Mouse (Mus musculus) retina, adult 2 months (tissue): Measurements from ENCODE around the gene Sorcs2.

Source experiments
- DNase-seq: peaks from one replicate; pipeline ENCODE4 v3.0.0-alpha.2; 2012; ENCODE audit warnings: low read depth, low spot score

The Sorcs2 gene

GRCm38 (mm10) chr5:36397837-36398282 lies at the start of gene Sorcs2:
Sorcs2 (minus strand) TSS chr5:36398139.
- peak; percentile 54 for DNase-seq

GRCm38 (mm10) chr5:36446166-36446890 lies 48.4 kb upstream of the Sorcs2 start:
- DNase-seq, result no peak

- no peak for DNase-seq
These were observed 47.1 kb upstream of the Sorcs2 start for GRCm38 (mm10) chr5:36445028-36445427.

- no peak for DNase-seq
These were observed 46.7 kb upstream of the Sorcs2 start for GRCm38 (mm10) chr5:36444611-36445010.

- DNase-seq, result no peak
These were observed 42.8 kb upstream of the Sorcs2 start for GRCm38 (mm10) chr5:36440741-36441140.

GRCm38 (mm10) chr5:36436858-36437257 lies 38.9 kb upstream of the Sorcs2 start:
- no peak for DNase-seq

- DNase-seq, result no peak
These were observed 36.5 kb upstream of the Sorcs2 start for GRCm38 (mm10) chr5:36434398-36434967.

- no peak for DNase-seq
These were observed 33.8 kb upstream of the Sorcs2 start for GRCm38 (mm10) chr5:36431711-36432110.

GRCm38 (mm10) chr5:36429551-36429950 lies 31.6 kb upstream of the Sorcs2 start:
- no peak for DNase-seq

- no peak for DNase-seq
These were observed 29.9 kb upstream of the Sorcs2 start for GRCm38 (mm10) chr5:36427831-36428230.

GRCm38 (mm10) chr5:36426404-36426803 lies 28.5 kb upstream of the Sorcs2 start:
- no peak for DNase-seq

- DNase-seq, result no peak
These were observed 26.7 kb upstream of the Sorcs2 start for GRCm38 (mm10) chr5:36424676-36425075.

GRCm38 (mm10) chr5:36422689-36423088 lies 24.8 kb upstream of the Sorcs2 start:
- no peak for DNase-seq

GRCm38 (mm10) chr5:36419861-36420260 lies 21.9 kb upstream of the Sorcs2 start:
- no peak for DNase-seq

GRCm38 (mm10) chr5:36414712-36415331 lies 16.9 kb upstream of the Sorcs2 start:
- DNase-seq, result no peak

- no peak for DNase-seq
These were observed 775 bp upstream of the Sorcs2 start for GRCm38 (mm10) chr5:36398463-36399364.

- no peak for DNase-seq
These were observed 567 bp downstream of the Sorcs2 start for GRCm38 (mm10) chr5:36397384-36397759.

- DNase-seq, result no peak
These were observed 1.2 kb downstream of the Sorcs2 start for GRCm38 (mm10) chr5:36396491-36397383.

- peak; percentile 28 for DNase-seq
These were observed 1.9 kb downstream of the Sorcs2 start for GRCm38 (mm10) chr5:36396011-36396410.

- no peak for DNase-seq
These were observed 3.0 kb downstream of the Sorcs2 start for GRCm38 (mm10) chr5:36394840-36395515.
